Mouse (Mus musculus): ENCODE measurements around the gene Resf1. TPM values are rescaled to one million over a fixed set of nuclear protein-coding genes. Genes with fewer than 3 reads are reported as not detected.
"Not testable (repeated sequence)": the region's sequence is repeated elsewhere in the genome, so short reads cannot be mapped to it uniquely, and the experiment has no call there.

The Resf1 gene
- total and polyA plus RNA-seq, 2 experiments from 2014 or later: 25.5 to 27.7 TPM

GRCm38 (mm10) chr6:149357155-149357554 is 47.9 kb downstream of the Resf1 start:
- Histone ChIP-seq H3K27me3 (ENCODE audit: insufficient read depth, low read length) (no peaks in the 10 kb centered on the region), H3K4me3 (ENCODE audit: low read depth, low read length) (no peak overlapping the region), H3K36me3 (ENCODE audit: insufficient read depth, low read length) (no peaks in the 10 kb centered on the region), H3K27ac (ENCODE audit: low read depth, low read length) (no peak overlapping the region), H3K4me1 (ENCODE audit: insufficient read depth, low read length) (no peaks in the 10 kb centered on the region), H3K4me2 (ENCODE audit: low read depth, low read length, poor library complexity, severe bottlenecking) (no peak overlapping the region), H3K9me3 (ENCODE audit: low read length) (no peaks in the 10 kb centered on the region), H3K9ac (replicated peaks; ENCODE audit: low read length, poor library complexity, severe bottlenecking) (no peak overlapping the region)
- no peak for DNase-seq (ENCODE audit: low spot score)
- ATAC-seq (ENCODE audit: low FRiP score): no peak
- no peak for TF ChIP-seq CTCF (IDR thresholded peaks at IDR 0.05)

GRCm38 (mm10) chr6:149362533-149362932 is 53.3 kb downstream of the Resf1 start:
- H3K9me3 ChIP-seq (ENCODE audit: low read length); H3K36me3 ChIP-seq (ENCODE audit: insufficient read depth, low read length); H3K4me3 ChIP-seq (ENCODE audit: low read depth, low read length); H3K27ac ChIP-seq (ENCODE audit: low read depth, low read length); H3K9ac ChIP-seq (replicated peaks; ENCODE audit: low read length, poor library complexity, severe bottlenecking); DNase-seq (ENCODE audit: low spot score); ATAC-seq (ENCODE audit: low FRiP score); H3K4me1 ChIP-seq (ENCODE audit: insufficient read depth, low read length); H3K27me3 ChIP-seq (ENCODE audit: insufficient read depth, low read length); H3K4me2 ChIP-seq (ENCODE audit: low read depth, low read length, poor library complexity, severe bottlenecking): not testable (repeated sequence)
- WGBS: 92% methylated on average over 20 of the region's 20 CpGs

- H3K9me3 ChIP-seq (ENCODE audit: low read length); H3K27ac ChIP-seq (ENCODE audit: low read depth, low read length); H3K27me3 ChIP-seq (ENCODE audit: insufficient read depth, low read length); H3K4me2 ChIP-seq (ENCODE audit: low read depth, low read length, poor library complexity, severe bottlenecking); H3K36me3 ChIP-seq (ENCODE audit: insufficient read depth, low read length); ATAC-seq (ENCODE audit: low FRiP score); H3K4me3 ChIP-seq (ENCODE audit: low read depth, low read length); DNase-seq (ENCODE audit: low spot score); H3K4me1 ChIP-seq (ENCODE audit: insufficient read depth, low read length); H3K9ac ChIP-seq (replicated peaks; ENCODE audit: low read length, poor library complexity, severe bottlenecking): not testable (repeated sequence)
- 81% methylated on average over 2 of the region's 2 CpGs for WGBS
These were observed 56.8 kb downstream of the Resf1 start for GRCm38 (mm10) chr6:149365975-149366374.

- ATAC-seq (ENCODE audit: low FRiP score) (no peak), DNase-seq (ENCODE audit: low spot score) (no peak)
- no peak for TF ChIP-seq CTCF (IDR thresholded peaks at IDR 0.05)
- Histone ChIP-seq H3K4me1 (ENCODE audit: insufficient read depth, low read length) (no peaks in the 10 kb centered on the region), H3K9ac (replicated peaks; ENCODE audit: low read length, poor library complexity, severe bottlenecking) (no peak overlapping the region), H3K4me2 (ENCODE audit: low read depth, low read length, poor library complexity, severe bottlenecking) (no peak overlapping the region), H3K4me3 (ENCODE audit: low read depth, low read length) (no peak overlapping the region), H3K27me3 (ENCODE audit: insufficient read depth, low read length) (no peaks in the 10 kb centered on the region), H3K9me3 (ENCODE audit: low read length) (no peaks in the 10 kb centered on the region), H3K27ac (ENCODE audit: low read depth, low read length) (no peak overlapping the region), H3K36me3 (ENCODE audit: insufficient read depth, low read length) (no peaks in the 10 kb centered on the region)
- 96% methylated on average over 2 of the region's 2 CpGs for WGBS
These were observed 57.2 kb downstream of the Resf1 start for GRCm38 (mm10) chr6:149366403-149366802.

GRCm38 (mm10) chr6:149374986-149375457 is 65.8 kb downstream of the Resf1 start:
- WGBS: 62% methylated on average over 2 of the region's 2 CpGs
- no peak overlapping the region for H3K9ac ChIP-seq (replicated peaks; ENCODE audit: low read length, poor library complexity, severe bottlenecking)
- no peaks in the 10 kb centered on the region for H3K36me3 ChIP-seq (ENCODE audit: insufficient read depth, low read length)
- no peaks in the 10 kb centered on the region for H3K4me1 ChIP-seq (ENCODE audit: insufficient read depth, low read length)
- H3K9me3 ChIP-seq (ENCODE audit: low read length): no peaks in the 10 kb centered on the region
- peak; percentile 84 for DNase-seq (ENCODE audit: low spot score)
- H3K27me3 ChIP-seq (ENCODE audit: insufficient read depth, low read length): no peaks in the 10 kb centered on the region
- no peak for ATAC-seq (ENCODE audit: low FRiP score)
- H3K4me2 ChIP-seq (ENCODE audit: low read depth, low read length, poor library complexity, severe bottlenecking): no peak overlapping the region
- no peak overlapping the region for H3K27ac ChIP-seq (ENCODE audit: low read depth, low read length)
- peak; percentile 68 for TF ChIP-seq CTCF (IDR thresholded peaks at IDR 0.05)
- H3K4me3 ChIP-seq (ENCODE audit: low read depth, low read length): no peak overlapping the region

GRCm38 (mm10) chr6:149383531-149383930 is 74.3 kb downstream of the Resf1 start:
- no peaks in the 10 kb centered on the region for H3K27me3 ChIP-seq (ENCODE audit: insufficient read depth, low read length)
- no peak for TF ChIP-seq CTCF (IDR thresholded peaks at IDR 0.05)

More at GRCm38 (mm10) chr6:149383531-149383930, 74.3 kb downstream of the Resf1 start:
- no peak overlapping the region for H3K9ac ChIP-seq (replicated peaks; ENCODE audit: low read length, poor library complexity, severe bottlenecking)
- H3K4me1 ChIP-seq (ENCODE audit: insufficient read depth, low read length): no peaks in the 10 kb centered on the region
- ATAC-seq (ENCODE audit: low FRiP score) (no peak), DNase-seq (ENCODE audit: low spot score) (no peak)
- WGBS: 83% methylated on average over 2 of the region's 2 CpGs
- no peak overlapping the region for H3K4me2 ChIP-seq (ENCODE audit: low read depth, low read length, poor library complexity, severe bottlenecking)
- no peak overlapping the region for H3K27ac ChIP-seq (ENCODE audit: low read depth, low read length)
- no peaks in the 10 kb centered on the region for H3K9me3 ChIP-seq (ENCODE audit: low read length)
- no peak overlapping the region for H3K4me3 ChIP-seq (ENCODE audit: low read depth, low read length)
- H3K36me3 ChIP-seq (ENCODE audit: insufficient read depth, low read length): no peaks in the 10 kb centered on the region

Other genes starting within 250 kb of the Resf1 start
- 47.1 and 51.0 TPM in 2 replicates for gene Dennd5b, start 207.7 kb upstream of the Resf1 start, total RNA-seq (2014; rRNA removed)
- gene Dennd5b, start 207.7 kb upstream of the Resf1 start, polyA plus RNA-seq (2015; fragmentation: Nextera tagmentation; extraction: Ambion mirVana): 8.5 and 11.0 TPM in 2 replicates
- not detected in 2 replicates for gene Gm10203, start 179.2 kb upstream of the Resf1 start, total RNA-seq (2014; rRNA removed)
- not detected in 2 replicates for gene Gm10203, start 179.2 kb upstream of the Resf1 start, polyA plus RNA-seq (2015; fragmentation: Nextera tagmentation; extraction: Ambion mirVana)
- gene Etfbkmt, start 169.6 kb upstream of the Resf1 start, total RNA-seq (2014; rRNA removed): 4.8 and 5.3 TPM in 2 replicates
- 5.7 and 6.8 TPM in 2 replicates for gene Etfbkmt, start 169.6 kb upstream of the Resf1 start, polyA plus RNA-seq (2015; fragmentation: Nextera tagmentation; extraction: Ambion mirVana)
- gene Amn1, start 120.7 kb upstream of the Resf1 start, total RNA-seq (2014; rRNA removed): 50.3 and 83.9 TPM in 2 replicates
- gene Amn1, start 120.7 kb upstream of the Resf1 start, polyA plus RNA-seq (2015; fragmentation: Nextera tagmentation; extraction: Ambion mirVana): 88.2 and 98.6 TPM in 2 replicates
- 41.5 and 64.0 TPM in 2 replicates for gene Bicd1, start 99.5 kb downstream of the Resf1 start, total RNA-seq (2014; rRNA removed)
- gene Bicd1, start 99.5 kb downstream of the Resf1 start, polyA plus RNA-seq (2015; fragmentation: Nextera tagmentation; extraction: Ambion mirVana): 35.4 and 40.4 TPM in 2 replicates